Mouse (Mus musculus) cortical plate, adult 2 months (tissue): ENCODE measurements around the gene Plekhh2. TPM values are rescaled to one million over a fixed set of nuclear protein-coding genes. Genes with fewer than 3 reads are reported as not detected.

ENCODE experiments used
- H3K27ac ChIP-seq: fragments of 200-500 bp; 2 replicates; pipeline ENCODE4 v1.5.1; 2012; ENCODE audit warnings: low read length, control low read depth, inconsistent platforms; ENCODE audit not compliant: insufficient read depth
- H3K4me1 ChIP-seq: fragments of 200-500 bp; 2 replicates; pipeline ENCODE4 v1.6.1; 2011; ENCODE audit warnings: low read length; ENCODE audit not compliant: control insufficient read depth, insufficient read depth
- H3K4me3 ChIP-seq: fragments of 200-500 bp; 2 replicates; pipeline ENCODE4 v1.5.1; 2011; ENCODE audit warnings: mild to moderate bottlenecking, low read length, control low read depth; ENCODE audit not compliant: insufficient read depth
- CTCF ChIP-seq: fragments of 200-500 bp; IDR thresholded peaks from 2 replicates; pipeline ENCODE4 v1.5.1; 2011; ENCODE audit warnings: mild to moderate bottlenecking, control low read depth, low read length; ENCODE audit not compliant: insufficient read depth; ENCODE audit errors: extremely low read depth
- POLR2A ChIP-seq: fragments of 200-500 bp; IDR thresholded peaks from 2 replicates; pipeline ENCODE4 v1.6.1; 2011; ENCODE audit warnings: mild to moderate bottlenecking, low read length, control low read depth; ENCODE audit not compliant: insufficient read depth; ENCODE audit errors: extremely low read depth
- polyA plus RNA-seq: library from polyadenylated mRNA; depleted of rRNA; stranded (reverse); fragments of >200 nt; gene quantifications from 2 replicates; pipeline ENCODE4 v1.2.3, GENCODE M21; 2012; rRNA removed

Plekhh2 gene
- polyA plus RNA-seq, result 4.8 and 5.5 TPM in 2 replicates

DNA sequence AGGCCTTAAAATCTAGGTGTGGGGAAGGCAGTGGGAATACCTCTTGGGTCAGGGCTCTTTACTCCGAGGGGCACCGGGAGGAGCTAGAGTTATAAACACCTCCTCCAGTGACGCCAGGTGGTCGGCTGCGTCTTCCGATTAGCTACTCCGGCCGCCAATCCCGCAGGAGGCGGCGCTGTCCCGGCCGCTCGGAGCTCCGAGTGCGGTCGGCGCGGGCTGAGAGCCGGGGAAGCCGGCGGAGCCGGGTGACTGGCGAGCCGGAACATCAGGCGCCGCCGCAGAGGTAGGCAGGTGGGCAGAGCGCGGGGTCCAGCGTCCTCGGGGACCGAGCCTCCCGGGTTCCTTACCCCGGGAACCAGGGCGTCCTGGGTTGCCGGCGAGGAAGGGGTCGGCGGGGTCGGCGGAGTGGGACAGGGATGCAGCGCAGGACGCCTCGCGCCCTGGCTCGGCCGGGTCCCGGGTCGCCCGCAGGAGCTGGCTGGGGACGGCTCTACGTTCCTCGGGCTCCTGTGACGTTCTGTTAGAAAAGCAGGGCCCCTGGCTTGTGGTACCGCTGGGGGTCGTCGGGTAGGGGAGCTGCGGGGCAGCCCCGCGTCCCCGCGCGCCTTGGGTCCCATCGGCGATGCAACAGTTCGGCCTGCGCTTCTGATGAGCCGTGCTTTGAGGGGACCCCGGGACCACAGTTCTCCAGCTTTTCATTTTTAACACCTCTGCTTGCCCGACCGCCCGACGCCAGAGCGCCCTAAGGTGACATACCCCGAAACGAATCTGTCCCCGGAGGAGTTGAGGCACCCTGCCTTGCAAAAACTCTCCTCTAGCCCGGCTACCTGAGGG, at the start of gene Plekhh2:
Gene Plekhh2, plus strand, starts transcription at position 214 of the 834 bp plus-strand sequence.
- Histone ChIP-seq H3K4me1 (peaks cover 6% of the 10 kb centered on the region), H3K27ac (0 out of 2 replicates have a peak within 1 kb of the TSS, but pooled peaks have one; percentile 14), H3K4me3 (peak within 1 kb of the TSS; percentile 49)
- TF ChIP-seq POLR2A, result no peak
- TF ChIP-seq CTCF, result no peak

- Histone ChIP-seq H3K27ac (0 out of 2 replicates have a peak within 1 kb of the TSS, but pooled peaks have one; percentile 7), H3K4me1 (no peaks in the 10 kb centered on the region), H3K4me3 (peak within 1 kb of the TSS; percentile 76)
- TF ChIP-seq POLR2A (peak; percentile 57; the same call in 1 of the 2 replicates), CTCF (no peak)
Measured at GRCm38 (mm10) chr17:84465753-84466608, 45.7 kb upstream of the Plekhh2 start, which contains the start of gene Thada. Thada (minus strand) TSS chr17:84466205.

GRCm38 (mm10) chr17:84474312-84474711, 37.4 kb upstream of the Plekhh2 start:
- H3K4me1 ChIP-seq, result no peaks in the 10 kb centered on the region
- no peak overlapping the region for H3K27ac ChIP-seq
- no peak overlapping the region for H3K4me3 ChIP-seq
- TF ChIP-seq CTCF, result peak; percentile 52
- TF ChIP-seq POLR2A, result no peak

DNA sequence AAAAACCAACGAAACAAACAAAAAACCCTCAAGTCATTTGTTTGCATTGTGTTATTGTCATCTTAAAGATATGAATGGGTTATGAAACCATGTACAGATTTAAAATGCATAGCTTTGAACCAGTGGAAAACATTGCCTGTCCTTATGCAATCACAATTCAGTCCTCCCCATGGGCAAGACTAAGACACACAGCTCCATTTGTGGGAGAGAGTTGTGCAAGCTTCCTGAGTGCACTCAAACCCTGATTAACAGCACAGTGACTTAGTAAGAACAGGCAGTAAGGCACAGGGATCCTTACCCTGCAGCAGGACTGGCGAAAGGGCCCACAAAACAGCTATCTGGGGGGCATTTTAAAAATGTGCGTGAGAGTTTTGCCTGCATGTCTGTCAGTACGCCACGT, 34.5 kb upstream of the Plekhh2 start:
- no peak overlapping the region for H3K27ac ChIP-seq
- H3K4me3 ChIP-seq, result no peak overlapping the region
- H3K4me1 ChIP-seq, result no peaks in the 10 kb centered on the region
- TF ChIP-seq CTCF, result no peak
- no peak for TF ChIP-seq POLR2A

- Histone ChIP-seq H3K27ac (no peak overlapping the region), H3K4me1 (no peaks in the 10 kb centered on the region), H3K4me3 (no peak overlapping the region)
- TF ChIP-seq CTCF, result no peak
Measured at GRCm38 (mm10) chr17:84478276-84478675, 33.4 kb upstream of the Plekhh2 start.

- Histone ChIP-seq H3K4me1 (no peaks in the 10 kb centered on the region), H3K4me3 (no peak overlapping the region), H3K27ac (no peak overlapping the region)
- no peak for TF ChIP-seq CTCF
- no peak for TF ChIP-seq POLR2A
Measured at GRCm38 (mm10) chr17:84480464-84481355, 31.0 kb upstream of the Plekhh2 start.

GRCm38 (mm10) chr17:84482831-84483230, 28.9 kb upstream of the Plekhh2 start:
- Histone ChIP-seq H3K27ac (no peak overlapping the region), H3K4me1 (no peaks in the 10 kb centered on the region), H3K4me3 (no peak overlapping the region)
- TF ChIP-seq POLR2A (no peak), CTCF (no peak)

GRCm38 (mm10) chr17:84483673-84484320, 27.9 kb upstream of the Plekhh2 start:
- TF ChIP-seq POLR2A, result no peak
- no peak for TF ChIP-seq CTCF
- Histone ChIP-seq H3K27ac (no peak overlapping the region), H3K4me3 (no peak overlapping the region), H3K4me1 (no peaks in the 10 kb centered on the region)

GRCm38 (mm10) chr17:84487415-84487814, 24.3 kb upstream of the Plekhh2 start:
- Histone ChIP-seq H3K4me1 (no peaks in the 10 kb centered on the region), H3K4me3 (no peak overlapping the region), H3K27ac (no peak overlapping the region)
- TF ChIP-seq POLR2A (no peak), CTCF (no peak)
